Mouse (Mus musculus): ENCODE data around the gene Retreg1. TPM values are rescaled to one million over a fixed set of nuclear protein-coding genes. Genes with fewer than 3 reads are reported as not detected.
"Not testable (repeated sequence)": the region's sequence is repeated elsewhere in the genome, so short reads cannot be mapped to it uniquely, and the experiment has no call there.

The Retreg1 gene
- total and polyA plus RNA-seq, 3 experiments, result 16.4 to 40.7 (median 31.1) TPM

- DNase-seq, result no peak
Measured at GRCm38 (mm10) chr15:25946482-25946881, 103.5 kb downstream of the Retreg1 start.

GRCm38 (mm10) chr15:25947383-25947782 is 104.4 kb downstream of the Retreg1 start:
- DNase-seq, result no peak

- no peak for DNase-seq
Measured at GRCm38 (mm10) chr15:25948257-25949223, 105.6 kb downstream of the Retreg1 start.

GRCm38 (mm10) chr15:25949696-25950095 is 106.7 kb downstream of the Retreg1 start:
- DNase-seq, result no peak

GRCm38 (mm10) chr15:25950584-25950983 is 107.6 kb downstream of the Retreg1 start:
- no peak for DNase-seq

- no peak for DNase-seq
Measured at GRCm38 (mm10) chr15:25951037-25951436, 108.1 kb downstream of the Retreg1 start.

- DNase-seq, result no peak
Measured at GRCm38 (mm10) chr15:25956001-25956400, 113.0 kb downstream of the Retreg1 start.

- peak; percentile 23 for DNase-seq
Measured at GRCm38 (mm10) chr15:25956422-25957117, 113.6 kb downstream of the Retreg1 start.

- peak; percentile 24 for DNase-seq
Measured at GRCm38 (mm10) chr15:25957651-25958050, 114.7 kb downstream of the Retreg1 start.

- peak; percentile 21 for DNase-seq
Measured at GRCm38 (mm10) chr15:25959375-25959774, 116.4 kb downstream of the Retreg1 start.

- DNase-seq, result no peak
Measured at GRCm38 (mm10) chr15:25960231-25960630, 117.3 kb downstream of the Retreg1 start.

- DNase-seq, result no peak
Measured at GRCm38 (mm10) chr15:25966220-25966774, 123.3 kb downstream of the Retreg1 start.

- no peak for DNase-seq
Measured at GRCm38 (mm10) chr15:25971596-25971995, 128.6 kb downstream of the Retreg1 start.

GRCm38 (mm10) chr15:25972758-25973157 is 129.8 kb downstream of the Retreg1 start:
- DNase-seq, result no peak

GRCm38 (mm10) chr15:25974352-25974751 is 131.4 kb downstream of the Retreg1 start:
- no peak for DNase-seq

- DNase-seq, result no peak
Measured at GRCm38 (mm10) chr15:25975810-25976209, 132.8 kb downstream of the Retreg1 start.

- DNase-seq, result not testable (repeated sequence)
Measured at GRCm38 (mm10) chr15:25983614-25984013, 140.6 kb downstream of the Retreg1 start.

GRCm38 (mm10) chr15:25984067-25984733 is 141.2 kb downstream of the Retreg1 start, which contains the start of gene Zfp622:
TSS of gene Zfp622 (plus strand) at chr15:25984366.
- DNase-seq, result peak; percentile 97

GRCm38 (mm10) chr15:25984734-25985492 is 141.9 kb downstream of the Retreg1 start:
- no peak for DNase-seq

GRCm38 (mm10) chr15:25992992-25993727 is 150.2 kb downstream of the Retreg1 start:
- peak; percentile 61 for DNase-seq
